14 mouse cellular contexts compared by ENCODE assay signal in the genomic region with DNA sequence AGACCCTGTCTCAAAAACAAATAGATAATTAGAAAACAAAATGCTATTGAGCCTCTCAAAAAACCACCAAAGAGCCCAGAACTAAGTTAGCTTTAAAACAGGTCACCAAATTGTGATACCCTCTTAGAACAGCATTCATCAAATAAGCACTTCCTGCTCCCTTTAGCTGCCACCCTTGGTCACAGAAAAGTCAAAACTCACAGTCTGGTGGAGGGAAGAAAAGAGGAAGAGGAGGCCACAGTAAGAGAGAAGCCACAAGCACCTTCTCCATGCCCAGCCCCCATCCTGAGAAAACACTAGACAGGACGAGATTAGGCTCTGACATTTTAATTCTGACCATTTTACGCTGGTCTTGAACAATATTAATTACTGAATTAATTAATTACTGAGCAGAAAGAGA.
"Had no signal": no experiment of that assay in that cellular context is flagged by ENCODE, and none has a peak within 500 bp of the region (broad histone marks: within the 10 kb centered on the region; RNA-seq: fewer than 3 reads in every experiment).

No protein-coding gene starts in this region.

- H3K36me3 ChIP-seq: limb, embryonic 15.5 days; liver, embryonic 12.5 days; midbrain, embryonic 10.5 days; neural tube, embryonic 15.5 days; stomach, embryonic 15.5 days had no signal

- H3K27ac ChIP-seq: limb, embryonic 15.5 days; liver, embryonic 12.5 days; midbrain, embryonic 10.5 days; neural tube, embryonic 15.5 days; stomach, embryonic 15.5 days had no signal

- H3K27me3 ChIP-seq: limb, embryonic 15.5 days; liver, embryonic 12.5 days; neural tube, embryonic 15.5 days; stomach, embryonic 15.5 days had no signal

- H3K4me1 ChIP-seq: liver, embryonic 12.5 days had no signal

- H3K9me3 ChIP-seq: limb, embryonic 15.5 days; liver, embryonic 12.5 days; neural tube, embryonic 15.5 days; stomach, embryonic 15.5 days had no signal

- ATAC-seq: liver, embryonic 12.5 days had no signal

- DNase-seq: kidney, adult 18-20 months; kidney, postnatal 10 days; layer of hippocampus, postnatal 36 days; lung, embryonic 14.5 days; midbrain, embryonic 14.5 days; retina, postnatal 1 day; right cerebral cortex, postnatal 14 days; thymus, postnatal 4 days had no signal

- H3K4me3 ChIP-seq: limb, embryonic 15.5 days; liver, embryonic 12.5 days; midbrain, embryonic 10.5 days; myocyte; neural tube, embryonic 15.5 days; stomach, embryonic 15.5 days had no signal

- H3K9ac ChIP-seq: limb, embryonic 15.5 days; liver, embryonic 12.5 days; lung, embryonic 14.5 days; neural tube, embryonic 15.5 days; stomach, embryonic 15.5 days had no signal

- H3K4me2 ChIP-seq: limb, embryonic 15.5 days; liver, embryonic 12.5 days; lung, embryonic 14.5 days; neural tube, embryonic 15.5 days; stomach, embryonic 15.5 days had no signal
